Mouse (Mus musculus) embryonic facial prominence, embryonic 11.5 days (tissue): Measurements from ENCODE around the gene Prrt2. TPM values are rescaled to one million over a fixed set of nuclear protein-coding genes. Genes with fewer than 3 reads are reported as not detected.

Experiments used
- ATAC-seq: fragments of 200-750 bp; cut with Nextera tagmentation; replicated peaks from 2 replicates; pipeline ENCODE4 v1.8.0; 2017; ENCODE audit warnings: low read depth; ENCODE audit not compliant: insufficient number of reproducible peaks, low FRiP score, low TSS enrichment
- DNase-seq: peaks from one replicate; pipeline ENCODE4 v3.0.0-alpha.2; 2015; ENCODE audit warnings: low spot score
- H3K27ac ChIP-seq: fragments of 300-500 bp; sonication (generic); replicated peaks from 2 replicates; pipeline ENCODE4 v1.5.1; 2014; ENCODE audit warnings: mild to moderate bottlenecking, low read depth, low read length, control low read depth
- H3K27me3 ChIP-seq: fragments of 300-500 bp; sonication (generic); 2 replicates; pipeline ENCODE4 v1.6.1; 2014; ENCODE audit warnings: mild to moderate bottlenecking, low read length, moderate library complexity, mixed read lengths; ENCODE audit not compliant: control insufficient read depth, insufficient read depth
- H3K36me3 ChIP-seq: fragments of 300-500 bp; sonication (generic); replicated peaks from 2 replicates; pipeline ENCODE4 v1.6.1; 2014; ENCODE audit warnings: low read depth, mild to moderate bottlenecking, low read length, moderate library complexity, mixed read lengths; ENCODE audit not compliant: control insufficient read depth, insufficient read depth
- H3K4me1 ChIP-seq: fragments of 300-500 bp; sonication (generic); 2 replicates; pipeline ENCODE4 v1.6.1; 2014; ENCODE audit warnings: low read length, mixed read lengths; ENCODE audit not compliant: control insufficient read depth, insufficient read depth
- H3K4me2 ChIP-seq: fragments of 300-500 bp; sonication (generic); 2 replicates; pipeline ENCODE4 v1.6.1; 2014; ENCODE audit warnings: low read depth, mild to moderate bottlenecking, control low read depth, low read length, moderate library complexity
- H3K4me3 ChIP-seq: fragments of 300-500 bp; sonication (generic); 2 replicates; pipeline ENCODE4 v1.5.1; 2014; ENCODE audit warnings: low read depth, low read length, control low read depth
- H3K9ac ChIP-seq: fragments of 300-500 bp; sonication (generic); replicated peaks from 2 replicates; pipeline ENCODE4 v1.6.1; 2014; ENCODE audit warnings: mild to moderate bottlenecking, control low read depth, low read length
- H3K9me3 ChIP-seq: fragments of 300-500 bp; sonication (generic); replicated peaks from 2 replicates; pipeline ENCODE4 v1.6.1; 2016; ENCODE audit warnings: mild to moderate bottlenecking, low read length, inconsistent platforms, mixed read lengths; ENCODE audit not compliant: control insufficient read depth
- WGBS: fragments of 180-500 bp; shearing (Covaris S2); extraction: QIAGEN DNeasy Blood & Tissue Kit; methylation state at CpG from one replicate; pipeline ENCODE4 v1.1.7; 2014; 5-methylcytosine and 5-hydroxymethylcytosine counted together
- polyA plus RNA-seq: library from polyadenylated mRNA; unstranded; fragments of >200 nt; fragmentation: Nextera tagmentation; extraction: Ambion mirVana; gene quantifications from 2 replicates; pipeline ENCODE4 v1.2.1, GENCODE M21; 2014

Prrt2 gene
- polyA plus RNA-seq: 7.6 and 7.7 TPM in 2 replicates

GRCm38 (mm10) chr7:127020901-127021562, at the start of gene Prrt2, which contains the start of gene Gm42742:
Gene Prrt2, minus strand, starts transcription at chr7:127021211.
Gene Gm42742, minus strand, starts transcription at chr7:127021097.
- H3K27ac ChIP-seq: peak within 1 kb of the TSS; percentile 62
- peak within 1 kb of the TSS; percentile 74 for H3K9ac ChIP-seq
- WGBS: 2% methylated on average over 37 of the region's 37 CpGs
- peaks cover 4% of the 10 kb centered on the region for H3K36me3 ChIP-seq
- peaks cover 15% of the 10 kb centered on the region for H3K4me1 ChIP-seq
- peak within 1 kb of the TSS; percentile 83 for H3K4me2 ChIP-seq
- H3K9me3 ChIP-seq: no peaks in the 10 kb centered on the region
- no peaks in the 10 kb centered on the region for H3K27me3 ChIP-seq
- H3K4me3 ChIP-seq: peak within 1 kb of the TSS; percentile 46
- peak; percentile 72 for DNase-seq
- 0 out of 2 replicates have a peak, but pooled peaks have one; percentile 8 for ATAC-seq

- Histone ChIP-seq H3K4me3 (no peak overlapping the region), H3K36me3 (no peaks in the 10 kb centered on the region), H3K9me3 (no peaks in the 10 kb centered on the region), H3K4me1 (no peaks in the 10 kb centered on the region), H3K27me3 (no peaks in the 10 kb centered on the region), H3K27ac (no peak overlapping the region), H3K9ac (no peak overlapping the region), H3K4me2 (no peak overlapping the region)
- 87% methylated on average over 4 of the region's 4 CpGs for WGBS
- DNase-seq (no peak), ATAC-seq (no peak)
Measured at GRCm38 (mm10) chr7:127066317-127066716, 45.3 kb upstream of the Prrt2 start.

- Histone ChIP-seq H3K27me3 (no peaks in the 10 kb centered on the region), H3K36me3 (no peaks in the 10 kb centered on the region), H3K4me1 (no peaks in the 10 kb centered on the region), H3K9me3 (no peaks in the 10 kb centered on the region), H3K4me3 (no peak overlapping the region), H3K9ac (no peak overlapping the region), H3K4me2 (no peak overlapping the region), H3K27ac (no peak overlapping the region)
- DNase-seq: no peak
- 87% methylated on average over 6 of the region's 6 CpGs for WGBS
- no peak for ATAC-seq
Measured at GRCm38 (mm10) chr7:127065538-127065937, 44.5 kb upstream of the Prrt2 start.

GRCm38 (mm10) chr7:127055026-127055585, 34.1 kb upstream of the Prrt2 start:
- Histone ChIP-seq H3K4me2 (no peak overlapping the region), H3K4me1 (no peaks in the 10 kb centered on the region), H3K9me3 (no peaks in the 10 kb centered on the region), H3K9ac (no peak overlapping the region), H3K4me3 (no peak overlapping the region), H3K36me3 (no peaks in the 10 kb centered on the region), H3K27me3 (no peaks in the 10 kb centered on the region), H3K27ac (no peak overlapping the region)
- ATAC-seq (no peak), DNase-seq (no peak)
- 71% methylated on average over 5 of the region's 5 CpGs for WGBS

GRCm38 (mm10) chr7:127041851-127042672, 21.1 kb upstream of the Prrt2 start, which contains the start of gene Kif22:
Gene Kif22, minus strand, starts transcription at chr7:127042471.
- no peaks in the 10 kb centered on the region for H3K36me3 ChIP-seq
- H3K27ac ChIP-seq: 0 out of 2 replicates have a peak within 1 kb of the TSS, but pooled peaks have one; percentile 14
- no peaks in the 10 kb centered on the region for H3K4me1 ChIP-seq
- peak within 1 kb of the TSS; percentile 85 for H3K9ac ChIP-seq
- peak within 1 kb of the TSS; percentile 84 for H3K4me3 ChIP-seq
- H3K4me2 ChIP-seq: peak within 1 kb of the TSS; percentile 59
- WGBS: under 1% methylated on average over 53 of the region's 53 CpGs
- no peaks in the 10 kb centered on the region for H3K27me3 ChIP-seq
- no peaks in the 10 kb centered on the region for H3K9me3 ChIP-seq
- DNase-seq (peak; percentile 95), ATAC-seq (peak; percentile 84)

GRCm38 (mm10) chr7:127031244-127031643, 10.2 kb upstream of the Prrt2 start:
- 84% methylated on average over 1 of the region's 1 CpGs for WGBS
- H3K4me3 ChIP-seq: no peak overlapping the region
- DNase-seq: no peak
- H3K4me2 ChIP-seq: no peak overlapping the region
- no peak overlapping the region for H3K9ac ChIP-seq
- no peaks in the 10 kb centered on the region for H3K9me3 ChIP-seq
- no peak for ATAC-seq
- peaks cover 11% of the 10 kb centered on the region for H3K36me3 ChIP-seq
- no peak overlapping the region for H3K27ac ChIP-seq
- H3K27me3 ChIP-seq: no peaks in the 10 kb centered on the region
- H3K4me1 ChIP-seq: peaks cover 4% of the 10 kb centered on the region

GRCm38 (mm10) chr7:127030172-127030571, 9.2 kb upstream of the Prrt2 start:
- H3K4me2 ChIP-seq: no peak overlapping the region
- H3K4me3 ChIP-seq: no peak overlapping the region
- peaks cover 11% of the 10 kb centered on the region for H3K36me3 ChIP-seq
- H3K27ac ChIP-seq: no peak overlapping the region
- no peaks in the 10 kb centered on the region for H3K27me3 ChIP-seq
- WGBS: 93% methylated on average over 1 of the region's 1 CpGs
- ATAC-seq: no peak
- DNase-seq: no peak
- peaks cover 4% of the 10 kb centered on the region for H3K4me1 ChIP-seq
- H3K9ac ChIP-seq: no peak overlapping the region
- H3K9me3 ChIP-seq: no peaks in the 10 kb centered on the region
